Mouse (Mus musculus) lung, postnatal 0 days (tissue): ENCODE measurements at regions not wholly inside any gene's neighbourhood (a gene's known extent, or its start where the extent isn't known, plus 50 kb on each side); places are given as distances from the start of the nearest gene placed in this dataset.

Experiments
- CTCF ChIP-seq: IDR thresholded peaks from 2 replicates; pipeline ENCODE4 v1.5.1; 2016; ENCODE audit warnings: antibody characterized with exemption, mild to moderate bottlenecking
- EP300 ChIP-seq: IDR thresholded peaks from 2 replicates; pipeline ENCODE4 v1.6.1; 2016; ENCODE audit warnings: antibody characterized with exemption, mild to moderate bottlenecking, control low read depth

- TF ChIP-seq EP300 (no peak), CTCF (no peak)
These were observed 120.7 kb upstream of the Diaph3 start for GRCm38 (mm10) chr14:87261726-87262125.
